Mouse (Mus musculus) embryo, embryonic 10 days (tissue): ENCODE data around the gene Ccdc188.
"Not testable (repeated sequence)": the region's sequence is repeated elsewhere in the genome, so short reads cannot be mapped to it uniquely, and the experiment has no call there.

Experiments used
- DNase-seq: peaks from one replicate; pipeline ENCODE4 v3.0.0-alpha.2; 2015; ENCODE audit warnings: low spot score

Ccdc188 gene

GRCm38 (mm10) chr16:18217579-18217978 is at the start of gene Ccdc188:
Gene Ccdc188 (plus strand): TSS chr16:18217879.
- no peak for DNase-seq

GRCm38 (mm10) chr16:18169156-18169555 is 48.5 kb upstream of the Ccdc188 start:
- no peak for DNase-seq

GRCm38 (mm10) chr16:18169776-18170175 is 47.9 kb upstream of the Ccdc188 start:
- DNase-seq = no peak

GRCm38 (mm10) chr16:18172266-18172855 is 45.3 kb upstream of the Ccdc188 start:
- peak; percentile 90 for DNase-seq

GRCm38 (mm10) chr16:18173231-18173630 is 44.4 kb upstream of the Ccdc188 start:
- DNase-seq = no peak

- DNase-seq = no peak
Measured at GRCm38 (mm10) chr16:18173788-18174187, 43.9 kb upstream of the Ccdc188 start.

- DNase-seq = no peak
Measured at GRCm38 (mm10) chr16:18175817-18176541, 41.7 kb upstream of the Ccdc188 start.

GRCm38 (mm10) chr16:18176758-18177157 is 40.9 kb upstream of the Ccdc188 start:
- DNase-seq = peak; percentile 31

- no peak for DNase-seq
Measured at GRCm38 (mm10) chr16:18179591-18179990, 38.1 kb upstream of the Ccdc188 start.

- no peak for DNase-seq
Measured at GRCm38 (mm10) chr16:18181398-18181797, 36.3 kb upstream of the Ccdc188 start.

GRCm38 (mm10) chr16:18182766-18183165 is 34.9 kb upstream of the Ccdc188 start:
- no peak for DNase-seq

- peak; percentile 38 for DNase-seq
Measured at GRCm38 (mm10) chr16:18185715-18186449, 31.8 kb upstream of the Ccdc188 start.

GRCm38 (mm10) chr16:18186798-18187197 is 30.9 kb upstream of the Ccdc188 start:
- DNase-seq = no peak

GRCm38 (mm10) chr16:18187221-18187620 is 30.5 kb upstream of the Ccdc188 start:
- no peak for DNase-seq

- no peak for DNase-seq
Measured at GRCm38 (mm10) chr16:18191006-18191405, 26.7 kb upstream of the Ccdc188 start.

- DNase-seq = peak; percentile 33
Measured at GRCm38 (mm10) chr16:18194208-18194985, 23.3 kb upstream of the Ccdc188 start.

GRCm38 (mm10) chr16:18195068-18195467 is 22.6 kb upstream of the Ccdc188 start:
- no peak for DNase-seq

- not testable (repeated sequence) for DNase-seq
Measured at GRCm38 (mm10) chr16:18195561-18195960, 22.1 kb upstream of the Ccdc188 start.

- DNase-seq = no peak
Measured at GRCm38 (mm10) chr16:18197881-18198280, 19.8 kb upstream of the Ccdc188 start.

GRCm38 (mm10) chr16:18198365-18199098 is 19.1 kb upstream of the Ccdc188 start:
- no peak for DNase-seq

GRCm38 (mm10) chr16:18200062-18200461 is 17.6 kb upstream of the Ccdc188 start:
- no peak for DNase-seq
